In the genomic region with DNA sequence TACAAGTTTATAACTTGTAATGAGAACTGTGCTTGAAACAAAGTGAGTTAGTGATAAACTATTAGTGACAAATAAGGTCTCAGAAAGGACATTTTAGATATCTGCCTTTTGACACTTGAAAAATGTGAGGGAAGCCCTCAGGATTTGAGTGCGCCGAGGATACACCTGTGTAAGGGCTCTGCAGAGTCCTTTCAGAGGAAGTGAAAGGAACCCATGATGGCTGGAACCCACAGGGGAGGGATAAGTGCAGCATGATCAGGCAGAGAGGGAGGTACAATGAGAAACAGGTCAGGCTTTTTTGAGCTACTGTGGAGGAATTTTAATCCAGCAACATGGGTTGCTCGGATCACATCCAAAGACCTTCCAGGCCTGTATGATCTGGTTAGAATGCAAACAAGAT, we compare ENCODE assay signal across 17 mouse cellular contexts.
"Had no signal": no experiment of that assay in that cellular context is flagged by ENCODE, and none has a peak within 500 bp of the region (broad histone marks: within the 10 kb centered on the region; RNA-seq: fewer than 3 reads in every experiment).

No protein-coding gene starts in this region.

- ATAC-seq: hindbrain, postnatal 0 days; intestine, embryonic 16.5 days; liver, embryonic 12.5 days had no signal

- DNase-seq: gastrocnemius, adult 2 months; gastrocnemius, postnatal 10 days; gastrocnemius, postnatal 25 days; heart, adult 18-20 months; heart, postnatal 10 days; heart, postnatal 36 days; kidney, adult 11 months; kidney, adult 2 months; kidney, adult 9 months; kidney, postnatal 14 days; kidney, postnatal 36 days; layer of hippocampus, adult 9-11 months; layer of hippocampus, postnatal 36 days; left cerebral cortex, postnatal 4 days had no signal
